Comparison of ENCODE assay signal across 25 mouse cellular contexts in the genomic region with DNA sequence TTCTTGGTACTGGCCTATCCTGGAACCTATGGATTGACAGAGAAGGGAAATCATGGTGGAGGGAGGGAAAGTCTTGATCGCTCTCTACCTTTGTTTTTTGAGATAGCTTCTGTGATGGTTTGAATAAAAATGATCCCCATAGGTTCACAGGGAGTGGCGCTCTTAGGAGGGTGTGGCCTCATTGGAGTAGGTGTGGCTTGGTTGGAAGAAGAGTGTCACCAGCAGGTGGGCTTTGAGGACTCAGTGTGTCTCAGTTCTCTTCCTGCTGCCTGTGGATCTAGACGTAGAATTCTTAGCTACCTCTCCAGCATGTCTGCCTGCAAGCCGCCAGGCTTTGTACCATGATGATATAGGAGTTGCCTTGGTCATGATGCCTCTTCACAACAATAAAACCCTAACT. TPM values are rescaled to one million over a fixed set of nuclear protein-coding genes. Genes with fewer than 3 reads are reported as not detected.
DNase-seq lines count a peak whose midpoint lies in the region; ATAC-seq and TF ChIP-seq lines count a peak whose summit lies in the region.
"Had no signal": no experiment of that assay in that cellular context is flagged by ENCODE, and none has a peak within 500 bp of the region (broad histone marks: within the 10 kb centered on the region; RNA-seq: fewer than 3 reads in every experiment).

No protein-coding gene starts in this region.

- H3K4me1 ChIP-seq in midbrain, embryonic 11.5 days (ENCODE audit: control insufficient read depth, insufficient read depth, low read length), result no peaks in the 10 kb centered on the region
- H3K4me1 ChIP-seq in midbrain, embryonic 15.5 days, result no peaks in the 10 kb centered on the region
- H3K4me1 ChIP-seq in ES-Bruce4 (ENCODE audit: control insufficient read depth, insufficient read depth, low read length) (peaks cover 2% of the 10 kb centered on the region), ES-E14 (ENCODE audit: control insufficient read depth in 2 of 2, insufficient read depth in 2 of 2, low read length in 2 of 2, poor library complexity in 1 of 2) (peaks cover 4 to 5% of the 10 kb centered on the region in 2 experiments; a peak in 2 of 4 replicates)
- H3K4me1 ChIP-seq: forebrain, embryonic 12.5 days had no signal

- H3K9ac ChIP-seq in midbrain, embryonic 11.5 days (ENCODE audit: low read length), result no peak overlapping the region
- H3K9ac ChIP-seq in midbrain, embryonic 15.5 days, result no peak overlapping the region
- H3K9ac ChIP-seq in ES-Bruce4 (ENCODE audit: low read depth, poor library complexity, severe bottlenecking), result no peak overlapping the region
- no peak overlapping the region for H3K9ac ChIP-seq in ES-E14 (ENCODE audit: insufficient read depth, low read depth, low read length, poor library complexity, severe bottlenecking)
- H3K9ac ChIP-seq: embryonic facial prominence, embryonic 13.5 days; embryonic facial prominence, embryonic 15.5 days; forebrain, embryonic 12.5 days had no signal

- H3K36me3 ChIP-seq in midbrain, embryonic 11.5 days (ENCODE audit: control insufficient read depth, insufficient read depth, low read length), result no peaks in the 10 kb centered on the region
- H3K36me3 ChIP-seq in midbrain, embryonic 15.5 days (replicated peaks), result no peaks in the 10 kb centered on the region
- H3K36me3 ChIP-seq in ES-Bruce4 (ENCODE audit: control insufficient read depth, insufficient read depth, low read length, poor library complexity, severe bottlenecking) (no peaks in the 10 kb centered on the region), ES-E14 (ENCODE audit: control insufficient read depth, insufficient read depth, low read length, poor library complexity, severe bottlenecking) (no peaks in the 10 kb centered on the region)
- H3K36me3 ChIP-seq: embryonic facial prominence, embryonic 13.5 days; embryonic facial prominence, embryonic 15.5 days; forebrain, embryonic 10.5 days; forebrain, embryonic 12.5 days had no signal

- ATAC-seq in midbrain, embryonic 11.5 days (ENCODE audit: low FRiP score), result no peak
- no peak for ATAC-seq in midbrain, embryonic 15.5 days (replicated peaks)
- no peak for ATAC-seq in granulocyte monocyte progenitor cell, adult 5-6 weeks (replicated peaks; ENCODE audit: poor library complexity, severe bottlenecking)
- ATAC-seq: activated CD4-positive, CD25-positive, alpha-beta regulatory T cell, adult 4 months; forebrain, embryonic 14.5 days; forebrain, embryonic 16.5 days had no signal

- in situ Hi-C loops in ES-E14 (cut with MboI; ENCODE audit: low sequenced_read_pairs in 2 of 2, unreplicated experiment in 2 of 2), result no loop called here

- no peak overlapping the region for H3K4me3 ChIP-seq in midbrain, embryonic 11.5 days (ENCODE audit: low read depth, low read length)
- no peak overlapping the region for H3K4me3 ChIP-seq in midbrain, embryonic 15.5 days
- H3K4me3 ChIP-seq in ES-Bruce4 (ENCODE audit: low read depth, low read length) (no peak overlapping the region), ES-E14 (ENCODE audit: insufficient read depth in 1 of 2, low read depth in 1 of 2, low read length in 2 of 2, poor library complexity in 1 of 2, severe bottlenecking in 1 of 2) (no peak overlapping the region)
- H3K4me3 ChIP-seq: embryonic facial prominence, embryonic 13.5 days; embryonic facial prominence, embryonic 15.5 days; erythroblast, embryonic 14.5 days; forebrain, embryonic 10.5 days; forebrain, embryonic 12.5 days had no signal

- WGBS in midbrain, embryonic 11.5 days, result 94% methylated on average over 4 of the region's 4 CpGs
- 86% methylated on average over 4 of the region's 4 CpGs for WGBS in midbrain, embryonic 15.5 days

- H3K4me2 ChIP-seq in midbrain, embryonic 11.5 days, result no peak overlapping the region
- H3K4me2 ChIP-seq in midbrain, embryonic 15.5 days, result no peak overlapping the region
- H3K4me2 ChIP-seq: embryonic facial prominence, embryonic 13.5 days; embryonic facial prominence, embryonic 15.5 days; forebrain, embryonic 12.5 days had no signal

- no peak overlapping the region for H3K27ac ChIP-seq in midbrain, embryonic 11.5 days (ENCODE audit: low read depth, low read length)
- no peak overlapping the region for H3K27ac ChIP-seq in midbrain, embryonic 15.5 days
- peak overlapping the region; percentile 32 for H3K27ac ChIP-seq in ES-Bruce4 (ENCODE audit: insufficient read depth, low read length)
- no peak overlapping the region for H3K27ac ChIP-seq in ES-E14 (ENCODE audit: insufficient read depth, low read depth, low read length, poor library complexity, severe bottlenecking)
- H3K27ac ChIP-seq: embryonic facial prominence, embryonic 13.5 days; embryonic facial prominence, embryonic 15.5 days; forebrain, embryonic 10.5 days; forebrain, embryonic 12.5 days had no signal

- no peaks in the 10 kb centered on the region for H3K27me3 ChIP-seq in midbrain, embryonic 11.5 days (ENCODE audit: control insufficient read depth, insufficient read depth, low read length)
- no peaks in the 10 kb centered on the region for H3K27me3 ChIP-seq in midbrain, embryonic 15.5 days (replicated peaks)
- H3K27me3 ChIP-seq in ES-Bruce4 (ENCODE audit: control insufficient read depth, insufficient read depth, low read length, poor library complexity, severe bottlenecking), result no peaks in the 10 kb centered on the region
- H3K27me3 ChIP-seq: embryonic facial prominence, embryonic 13.5 days; embryonic facial prominence, embryonic 15.5 days; forebrain, embryonic 12.5 days; Patski had no signal

- no peak for TF ChIP-seq CTCF in ES-Bruce4 (IDR thresholded peaks at IDR 0.05; ENCODE audit: low read depth, low read length)

- TF ChIP-seq EP300 in ES-Bruce4 (IDR thresholded peaks at IDR 0.05; ENCODE audit: insufficient read depth, low read depth, low read length), result no peak

- H3K9me3 ChIP-seq in midbrain, embryonic 11.5 days (ENCODE audit: control insufficient read depth, low read length), result no peaks in the 10 kb centered on the region; the same call in 1 of the 2 replicates
- no peaks in the 10 kb centered on the region for H3K9me3 ChIP-seq in midbrain, embryonic 15.5 days
- H3K9me3 ChIP-seq in ES-Bruce4 (replicated peaks; ENCODE audit: control insufficient read depth, insufficient read depth, low read length, poor library complexity, severe bottlenecking) (no peaks in the 10 kb centered on the region), ES-E14 (ENCODE audit: control insufficient read depth, insufficient read depth, low read depth, low read length) (no peaks in the 10 kb centered on the region)
- H3K9me3 ChIP-seq: embryonic facial prominence, embryonic 13.5 days; embryonic facial prominence, embryonic 15.5 days; forebrain, embryonic 12.5 days had no signal

- DNase-seq in midbrain, embryonic 11.5 days (ENCODE audit: low spot score, missing footprints), result peak; percentile 21
- DNase-seq in ES-E14 (ENCODE audit: low read depth, low spot score) (peak; percentile 37), ZHBTc4 (ENCODE audit: low read depth, low spot score) (peak; percentile 69)
- DNase-seq in thymus, adult 18-20 months, result no peak
- DNase-seq in right cerebral cortex, postnatal 4 days, result no peak
- DNase-seq: adrenal gland, adult 8-10 months; cerebellum, adult 11-12 months; cerebellum, adult 2 months; cerebellum, adult 9-11 months; cerebellum, postnatal 14 days; cerebellum, postnatal 36 days; embryo, embryonic 11 days had no signal

- no peak for TF ChIP-seq POLR2A in ES-Bruce4 (IDR thresholded peaks at IDR 0.05; ENCODE audit: insufficient read depth, low read length)

TF ChIP-seq in ES-E14, 5 proteins besides CTCF, POLR2A, EP300 and RAD21:
- TF ChIP-seq ZNF384 (IDR thresholded peaks at IDR 0.05; ENCODE audit: low read depth, low read length), result no peak
- no peak for TF ChIP-seq MAFK (IDR thresholded peaks at IDR 0.05; ENCODE audit: insufficient read depth, low read depth, low read length)
- TF ChIP-seq ZC3H11A (IDR thresholded peaks at IDR 0.05; ENCODE audit: borderline replicate concordance, low read depth, low read length), result no peak
- no peak for TF ChIP-seq CHD2 (IDR thresholded peaks at IDR 0.05; ENCODE audit: low read depth, low read length)
- TF ChIP-seq HCFC1 (IDR thresholded peaks at IDR 0.05; ENCODE audit: borderline replicate concordance, insufficient read depth, low read length), result no peak

RNA-seq across cellular contexts. Expression of gene Cmbl, which starts 3.2 kb away (rescaled TPM):
- 1.5 and 1.6 TPM in 2 replicates for polyA plus RNA-seq in midbrain, embryonic 11.5 days (2014; fragmentation: Nextera tagmentation; extraction: Ambion mirVana)
- 14.3 and 15.7 TPM in 2 replicates for polyA plus RNA-seq in midbrain, embryonic 15.5 days (2015; fragmentation: Nextera tagmentation; extraction: Ambion mirVana)
- polyA plus RNA-seq in ES-Bruce4 (2011; ENCODE audit: insufficient read depth, insufficient read length, low read depth, missing spikeins), result 1.3 TPM in 1 of 2 replicates, not detected in the other
- total RNA-seq in ES-E14 (2012; rRNA removed), result 0.48 and 0.76 TPM in 2 replicates
- not detected in 2 replicates for total RNA-seq in granulocyte monocyte progenitor cell, adult 5-6 weeks (2014; fragmentation: Nextera tagmentation)
- total RNA-seq in granulocyte monocyte progenitor cell, adult 5-6 weeks (2017), result not detected in 2 replicates
- total RNA-seq: common myeloid progenitor, adult 5-6 weeks had no signal
- polyA plus RNA-seq: erythroblast, embryonic 14.5 days had no signal

RNA-seq across cellular contexts. Expression of gene March6, which starts 31.1 kb away (rescaled TPM):
- polyA plus RNA-seq in midbrain, embryonic 11.5 days (2014; fragmentation: Nextera tagmentation; extraction: Ambion mirVana), result 53.9 and 55.9 TPM in 2 replicates
- 86.5 and 96.9 TPM in 2 replicates for polyA plus RNA-seq in midbrain, embryonic 15.5 days (2015; fragmentation: Nextera tagmentation; extraction: Ambion mirVana)
- 54.0 and 58.9 TPM in 2 replicates for polyA plus RNA-seq in ES-Bruce4 (2011; ENCODE audit: insufficient read depth, insufficient read length, low read depth, missing spikeins)
- total RNA-seq in ES-E14 (2012; rRNA removed), result 67.6 and 83.4 TPM in 2 replicates
- 27.1 and 34.2 TPM in 2 replicates for total RNA-seq in granulocyte monocyte progenitor cell, adult 5-6 weeks (2014; fragmentation: Nextera tagmentation)
- total RNA-seq in granulocyte monocyte progenitor cell, adult 5-6 weeks (2017), result 26.4 and 30.3 TPM in 2 replicates

RNA-seq across cellular contexts. Expression of gene Cct5, which starts 39.6 kb away (rescaled TPM):
- polyA plus RNA-seq in midbrain, embryonic 11.5 days (2014; fragmentation: Nextera tagmentation; extraction: Ambion mirVana), result 728 and 743 TPM in 2 replicates
- 484 and 504 TPM in 2 replicates for polyA plus RNA-seq in midbrain, embryonic 15.5 days (2015; fragmentation: Nextera tagmentation; extraction: Ambion mirVana)
- 651 and 659 TPM in 2 replicates for polyA plus RNA-seq in ES-Bruce4 (2011; ENCODE audit: insufficient read depth, insufficient read length, low read depth, missing spikeins)
- 590 and 695 TPM in 2 replicates for total RNA-seq in ES-E14 (2012; rRNA removed)
- 412 and 454 TPM in 2 replicates for total RNA-seq in granulocyte monocyte progenitor cell, adult 5-6 weeks (2014; fragmentation: Nextera tagmentation)
- 535 and 555 TPM in 2 replicates for total RNA-seq in granulocyte monocyte progenitor cell, adult 5-6 weeks (2017)

RNA-seq across cellular contexts. Expression of gene Fam173b, which starts 39.7 kb away (rescaled TPM):
- polyA plus RNA-seq in midbrain, embryonic 11.5 days (2014; fragmentation: Nextera tagmentation; extraction: Ambion mirVana), result 14.0 and 14.6 TPM in 2 replicates
- 9.2 and 10.6 TPM in 2 replicates for polyA plus RNA-seq in midbrain, embryonic 15.5 days (2015; fragmentation: Nextera tagmentation; extraction: Ambion mirVana)
- polyA plus RNA-seq in ES-Bruce4 (2011; ENCODE audit: insufficient read depth, insufficient read length, low read depth, missing spikeins), result 6.5 and 7.8 TPM in 2 replicates
- total RNA-seq in ES-E14 (2012; rRNA removed), result 13.1 and 17.2 TPM in 2 replicates
- total RNA-seq in granulocyte monocyte progenitor cell, adult 5-6 weeks (2014; fragmentation: Nextera tagmentation), result 8.6 and 13.0 TPM in 2 replicates
- total RNA-seq in granulocyte monocyte progenitor cell, adult 5-6 weeks (2017), result 7.7 and 11.1 TPM in 2 replicates

Comparison
In these comparisons a context has a peak if more than half of its experiments do, and no peak if none do; other contexts are left out.
1. DNase-seq: peak in midbrain, embryonic 11.5 days (single experiment), ES-E14 (single experiment) and ZHBTc4 (single experiment); none in thymus, adult 18-20 months (0 of 2) and right cerebral cortex, postnatal 4 days (single experiment).